ENCODE assay signal across 18 mouse cellular contexts in genomic region chr4:148016981-148017380, GRCm38 (mm10). TPM values are rescaled to one million over a fixed set of nuclear protein-coding genes. Genes with fewer than 3 reads are reported as not detected.
DNase-seq lines count a peak whose midpoint lies in the region; ATAC-seq and TF ChIP-seq lines count a peak whose summit lies in the region.
"Had no signal": no experiment of that assay in that cellular context is flagged by ENCODE, and none has a peak within 500 bp of the region (broad histone marks: within the 10 kb centered on the region; RNA-seq: fewer than 3 reads in every experiment).

No protein-coding gene starts in this region.

- no peaks in the 10 kb centered on the region for H3K9me3 ChIP-seq in kidney, embryonic 15.5 days (replicated peaks)
- H3K9me3 ChIP-seq in kidney, postnatal 0 days (replicated peaks; ENCODE audit: low read length): no peaks in the 10 kb centered on the region
- H3K9me3 ChIP-seq: embryonic facial prominence, embryonic 10.5 days; forebrain, embryonic 13.5 days; heart, embryonic 12.5 days; hindbrain, embryonic 12.5 days had no signal

- 74% methylated on average over 3 of the region's 3 CpGs for WGBS in kidney, embryonic 15.5 days
- WGBS in kidney, postnatal 0 days: 71% methylated on average over 3 of the region's 3 CpGs

- H3K4me3 ChIP-seq in kidney, embryonic 15.5 days (replicated peaks): no peak overlapping the region
- H3K4me3 ChIP-seq in kidney, postnatal 0 days (replicated peaks; ENCODE audit: low read depth, low read length): no peak overlapping the region
- H3K4me3 ChIP-seq: embryonic facial prominence, embryonic 10.5 days; forebrain, embryonic 13.5 days; heart, embryonic 12.5 days; hindbrain, embryonic 12.5 days had no signal

- ATAC-seq in kidney, embryonic 15.5 days (replicated peaks; ENCODE audit: low FRiP score): no peak
- ATAC-seq in kidney, postnatal 0 days (replicated peaks; ENCODE audit: low FRiP score, low read depth): peak; percentile 85
- ATAC-seq: forebrain, embryonic 13.5 days; forebrain, postnatal 0 days had no signal

- no peak overlapping the region for H3K4me2 ChIP-seq in kidney, embryonic 15.5 days
- H3K4me2 ChIP-seq in kidney, postnatal 0 days (ENCODE audit: low read length): no peak overlapping the region
- H3K4me2 ChIP-seq: forebrain, embryonic 13.5 days; heart, embryonic 12.5 days; hindbrain, embryonic 12.5 days had no signal

- DNase-seq in kidney, adult 18-20 months: peak; percentile 38
- DNase-seq in kidney, postnatal 0 days (ENCODE audit: low spot score): no peak
- DNase-seq in kidney, postnatal 25 days: peak; percentile 47 to 82
- DNase-seq in cerebellum, adult 8-10 months: no peak
- no peak for DNase-seq in urinary bladder, postnatal 14 days (ENCODE audit: low spot score)
- DNase-seq: adrenal gland, adult 2 months; adrenal gland, postnatal 25 days; cerebellum, adult 18-20 months; cerebellum, postnatal 10 days; forebrain, postnatal 0 days; gastrocnemius, postnatal 14 days had no signal

- H3K36me3 ChIP-seq in kidney, embryonic 15.5 days: peaks cover 96% of the 10 kb centered on the region
- peaks cover 85% of the 10 kb centered on the region for H3K36me3 ChIP-seq in kidney, postnatal 0 days (ENCODE audit: insufficient read depth, low read length)

- H3K27ac ChIP-seq in kidney, embryonic 15.5 days: no peak overlapping the region
- no peak overlapping the region for H3K27ac ChIP-seq in kidney, postnatal 0 days
- H3K27ac ChIP-seq: embryonic facial prominence, embryonic 10.5 days; forebrain, embryonic 13.5 days had no signal

- H3K4me1 ChIP-seq in kidney, embryonic 15.5 days: no peaks in the 10 kb centered on the region
- H3K4me1 ChIP-seq in kidney, postnatal 0 days (replicated peaks; ENCODE audit: insufficient read depth, low read length): no peaks in the 10 kb centered on the region
- H3K4me1 ChIP-seq: heart, embryonic 12.5 days had no signal

- no peak overlapping the region for H3K9ac ChIP-seq in kidney, embryonic 15.5 days
- no peak overlapping the region for H3K9ac ChIP-seq in kidney, postnatal 0 days (ENCODE audit: low read depth, low read length)
- H3K9ac ChIP-seq: forebrain, embryonic 13.5 days; forebrain, postnatal 0 days; heart, embryonic 12.5 days; hindbrain, embryonic 12.5 days had no signal

- TF ChIP-seq CTCF in kidney, postnatal 0 days (IDR thresholded peaks at IDR 0.05; ENCODE audit: low read depth): no peak

- H3K27me3 ChIP-seq in kidney, embryonic 15.5 days: no peaks in the 10 kb centered on the region
- H3K27me3 ChIP-seq in kidney, postnatal 0 days (ENCODE audit: insufficient read depth, low read length): no peaks in the 10 kb centered on the region
- H3K27me3 ChIP-seq: forebrain, embryonic 13.5 days; heart, embryonic 12.5 days; hindbrain, embryonic 12.5 days had no signal

RNA-seq across cellular contexts. Expression of gene Nppa, which starts 16.5 kb away (rescaled TPM):
- polyA plus RNA-seq in kidney, embryonic 15.5 days (2015; fragmentation: Nextera tagmentation; extraction: Ambion mirVana): 0.31 TPM in 1 of 2 replicates, not detected in the other
- not detected in 2 replicates for polyA plus RNA-seq in kidney, postnatal 0 days (2015; fragmentation: Nextera tagmentation; extraction: Ambion mirVana)
- polyA plus RNA-seq: adrenal gland, adult 2 months; embryonic facial prominence, embryonic 14.5 days; gonadal fat pad, adult 2 months had no signal

RNA-seq across cellular contexts. Expression of gene Clcn6, which starts 21.6 kb away (rescaled TPM):
- polyA plus RNA-seq in kidney, embryonic 15.5 days (2015; fragmentation: Nextera tagmentation; extraction: Ambion mirVana): 6.4 and 6.6 TPM in 2 replicates
- 4.2 and 5.0 TPM in 2 replicates for polyA plus RNA-seq in kidney, postnatal 0 days (2015; fragmentation: Nextera tagmentation; extraction: Ambion mirVana)

RNA-seq across cellular contexts. Expression of gene Mthfr, which starts 21.9 kb away (rescaled TPM):
- 23.6 and 24.1 TPM in 2 replicates for polyA plus RNA-seq in kidney, embryonic 15.5 days (2015; fragmentation: Nextera tagmentation; extraction: Ambion mirVana)
- 14.6 and 16.6 TPM in 2 replicates for polyA plus RNA-seq in kidney, postnatal 0 days (2015; fragmentation: Nextera tagmentation; extraction: Ambion mirVana)

RNA-seq across cellular contexts. Expression of gene Nppb, which starts 31.4 kb away (rescaled TPM):
- not detected in 2 replicates for polyA plus RNA-seq in kidney, embryonic 15.5 days (2015; fragmentation: Nextera tagmentation; extraction: Ambion mirVana)
- not detected in 2 replicates for polyA plus RNA-seq in kidney, postnatal 0 days (2015; fragmentation: Nextera tagmentation; extraction: Ambion mirVana)
- polyA plus RNA-seq: adrenal gland, adult 2 months; embryonic facial prominence, embryonic 14.5 days; forebrain, embryonic 13.5 days; gonadal fat pad, adult 2 months had no signal

Comparison
In these comparisons a context has a peak if more than half of its experiments do, and no peak if none do; other contexts are left out.
1. DNase-seq: peak in kidney, adult 18-20 months (single experiment) and kidney, postnatal 25 days (2 of 2); none in kidney, postnatal 0 days (single experiment), cerebellum, adult 8-10 months (single experiment) and urinary bladder, postnatal 14 days (single experiment).